Mouse (Mus musculus): ENCODE data around the gene Tex10. TPM values are rescaled to one million over a fixed set of nuclear protein-coding genes. Genes with fewer than 3 reads are reported as not detected.
A peak's percentile ranks its signal among the peaks of the same experiment; 100 is the strongest.
"Not testable (repeated sequence)": the region's sequence is repeated elsewhere in the genome, so short reads cannot be mapped to it uniquely, and the experiment has no call there.

The Tex10 gene
- total RNA-seq, 2 experiments from 2014 or later: 26.4 to 27.8 TPM

- not testable (repeated sequence) for DNase-seq (ENCODE audit: low spot score in 2 of 2)
Measured at GRCm38 (mm10) chr4:48405724-48406491, 67.4 kb downstream of the Tex10 start.

- no peak for DNase-seq (ENCODE audit: low spot score in 2 of 2)
Measured at GRCm38 (mm10) chr4:48403066-48403640, 70.1 kb downstream of the Tex10 start.

GRCm38 (mm10) chr4:48396949-48397348, 76.3 kb downstream of the Tex10 start:
- DNase-seq (ENCODE audit: low spot score in 2 of 2): no peak

- DNase-seq (ENCODE audit: low spot score in 2 of 2): no peak
Measured at GRCm38 (mm10) chr4:48382506-48382905, 90.8 kb downstream of the Tex10 start.

- peak; percentile 83 to 87 for DNase-seq (ENCODE audit: low spot score in 2 of 2)
Measured at GRCm38 (mm10) chr4:48380940-48381339, 92.3 kb downstream of the Tex10 start.

Other genes starting within 250 kb of the Tex10 start
- 10 to 100 TPM; 34.2 to 35.2 TPM for gene Erp44, start 193.9 kb downstream of the Tex10 start, total RNA-seq (2021)
- 10 to 100 TPM; 10.6 to 11.6 TPM for gene Invs, start 193.7 kb downstream of the Tex10 start, total RNA-seq (2021)
- gene Msantd3, start 66.5 kb upstream of the Tex10 start, total RNA-seq (2021): 10 to 100 TPM; 36.7 to 36.9 TPM
- 100 to 1,000 TPM; 178 to 200 TPM for gene Tmeff1, start 111.7 kb upstream of the Tex10 start, total RNA-seq (2021)
- 1 to 10 TPM; 3.3 TPM for gene Cavin4, start 190.1 kb upstream of the Tex10 start, total RNA-seq (2021)